Mouse (Mus musculus) CH12.LX (cell line): ENCODE measurements at regions not wholly inside any gene's neighbourhood (a gene's known extent, or its start where the extent isn't known, plus 50 kb on each side); places are given as distances from the start of the nearest gene placed in this dataset.

Source experiments
- DNase-seq: peaks from one replicate; pipeline ENCODE4 v3.0.0-alpha.2; 2013; ENCODE audit errors: extremely low read depth
- H3K27ac ChIP-seq: 2 replicates; pipeline ENCODE4 v1.5.1; 2012; ENCODE audit warnings: low read depth, mild to moderate bottlenecking, control low read depth, moderate library complexity; ENCODE audit not compliant: insufficient read depth
- H3K27me3 ChIP-seq: replicated peaks from 2 replicates; pipeline ENCODE3; 2012; ENCODE audit warnings: inconsistent platforms
- H3K36me3 ChIP-seq, 2 experiments: replicated peaks in 1 of 2; 2 replicates each; pipeline versions ENCODE3 to v1.6.1; 2012; ENCODE audit warnings: inconsistent platforms in 1 of 2, low read length in 1 of 2, mild to moderate bottlenecking in 1 of 2, mixed read lengths in 1 of 2, moderate library complexity in 1 of 2; ENCODE audit not compliant: control insufficient read depth in 1 of 2, insufficient read depth in 1 of 2
- H3K4me1 ChIP-seq, 2 experiments: 2 replicates each; pipeline ENCODE4 v1.6.1; 2012; ENCODE audit warnings: inconsistent platforms in 1 of 2, moderate library complexity in 1 of 2; ENCODE audit not compliant: insufficient read depth in 2 of 2, control insufficient read depth in 1 of 2
- H3K4me2 ChIP-seq: 2 replicates; pipeline ENCODE4 v1.6.1; 2012; ENCODE audit warnings: low read depth, mild to moderate bottlenecking, control low read depth; ENCODE audit not compliant: poor library complexity, insufficient read depth, severe bottlenecking
- H3K4me3 ChIP-seq, 3 experiments: fragments of 150-350 bp in 1 of 3; sonication (generic) in 1 of 3; replicated peaks in 1 of 3; 2 replicates each; pipeline versions ENCODE3 to v1.5.1; 2011 to 2012; ENCODE audit warnings: low read depth in 2 of 3, low read length in 2 of 3, mild to moderate bottlenecking in 2 of 3, moderate library complexity in 2 of 3, control low read depth in 1 of 3, improper control_type of control experiment in 1 of 3, inconsistent platforms in 1 of 3, mixed read lengths in 1 of 3; ENCODE audit not compliant: poor library complexity in 1 of 3
- H3K79me2 ChIP-seq: replicated peaks from 2 replicates; pipeline ENCODE4 v1.6.1; 2012; ENCODE audit warnings: mild to moderate bottlenecking, moderate library complexity; ENCODE audit not compliant: control insufficient read depth, poor library complexity, insufficient read depth, severe bottlenecking; ENCODE audit errors: extremely low read depth
- H3K9ac ChIP-seq: 2 replicates; pipeline ENCODE4 v1.6.1; 2012; ENCODE audit warnings: low read depth, mild to moderate bottlenecking, control low read depth, moderate library complexity; ENCODE audit not compliant: insufficient read depth
- H3K9me3 ChIP-seq: replicated peaks from 2 replicates; pipeline ENCODE3; 2012; ENCODE audit warnings: low read length, inconsistent platforms, mixed read lengths
- BHLHE40 ChIP-seq: IDR thresholded peaks from 2 replicates; pipeline ENCODE4 v1.6.1; 2011; ENCODE audit warnings: mild to moderate bottlenecking, low read depth, low read length, improper control_type of control experiment
- CHD1 ChIP-seq: IDR thresholded peaks from 2 replicates; pipeline ENCODE4 v1.6.1; 2012; ENCODE audit warnings: low read depth, low read length, improper control_type of control experiment, inconsistent platforms
- CTCF ChIP-seq, 2 experiments: IDR thresholded peaks in 1 of 2; conservative IDR thresholded peaks in 1 of 2; 2 replicates each; pipeline ENCODE4 v1.5.1; 2011 to 2012; ENCODE audit warnings: low read depth in 2 of 2, low read length in 2 of 2, improper control_type of control experiment in 1 of 2, inconsistent platforms in 1 of 2, mild to moderate bottlenecking in 1 of 2, moderate library complexity in 1 of 2
- ELF1 ChIP-seq: IDR thresholded peaks from 2 replicates; pipeline ENCODE4 v1.6.1; 2014; ENCODE audit warnings: low read depth, mild to moderate bottlenecking, inconsistent platforms, low read length, improper control_type of control experiment
- GABPA ChIP-seq: IDR thresholded peaks from 2 replicates; pipeline ENCODE4 v1.6.1; 2012; ENCODE audit warnings: low read depth, low read length, improper control_type of control experiment, inconsistent platforms; ENCODE audit not compliant: insufficient replicate concordance
- HCFC1 ChIP-seq: IDR thresholded peaks from 2 replicates; pipeline ENCODE4 v1.6.1; 2012; ENCODE audit warnings: low read depth, mild to moderate bottlenecking, inconsistent platforms, low read length, improper control_type of control experiment
- JUN ChIP-seq: IDR thresholded peaks from 2 replicates; pipeline ENCODE4 v1.6.1; 2011; ENCODE audit warnings: low read depth, mild to moderate bottlenecking, low read length, improper control_type of control experiment, moderate library complexity; ENCODE audit not compliant: insufficient read depth
- JUND ChIP-seq: conservative IDR thresholded peaks from 2 replicates; pipeline ENCODE4 v1.6.1; 2011; ENCODE audit warnings: low read depth, low read length, improper control_type of control experiment
- MAFK ChIP-seq: IDR thresholded peaks from 2 replicates; pipeline ENCODE4 v1.6.1; 2011; ENCODE audit warnings: low read length, improper control_type of control experiment; ENCODE audit not compliant: insufficient replicate concordance
- MAZ ChIP-seq: IDR thresholded peaks from 2 replicates; pipeline ENCODE4 v1.6.1; 2012; ENCODE audit warnings: low read depth, mild to moderate bottlenecking, inconsistent platforms, low read length, improper control_type of control experiment, moderate library complexity
- MXI1 ChIP-seq: IDR thresholded peaks from 2 replicates; pipeline ENCODE4 v1.6.1; 2011; ENCODE audit warnings: mild to moderate bottlenecking, low read depth, low read length, improper control_type of control experiment
- MYC ChIP-seq: IDR thresholded peaks from 2 replicates; pipeline ENCODE4 v1.6.1; 2011; ENCODE audit warnings: low read depth, mild to moderate bottlenecking, improper control_type of control experiment, low read length
- PAX5 ChIP-seq: IDR thresholded peaks from 2 replicates; pipeline ENCODE4 v1.6.1; 2012; ENCODE audit warnings: low read length, inconsistent platforms, mixed read lengths
- POLR2A ChIP-seq: IDR thresholded peaks from 2 replicates; pipeline ENCODE4 v1.6.1; 2011; ENCODE audit warnings: low read depth, mild to moderate bottlenecking, improper control_type of control experiment, low read length
- RCOR1 ChIP-seq: conservative IDR thresholded peaks from 2 replicates; pipeline ENCODE4 v1.6.1; 2012; ENCODE audit warnings: low read depth, mild to moderate bottlenecking, inconsistent platforms, low read length, improper control_type of control experiment
- SIN3A ChIP-seq: IDR thresholded peaks from 2 replicates; pipeline ENCODE4 v1.6.1; 2012; ENCODE audit warnings: low read length, improper control_type of control experiment, inconsistent platforms
- SMC3 ChIP-seq: IDR thresholded peaks from 2 replicates; pipeline ENCODE4 v1.6.1; 2011; ENCODE audit warnings: low read depth, low read length, improper control_type of control experiment
- USF2 ChIP-seq: conservative IDR thresholded peaks from 2 replicates; pipeline ENCODE4 v1.6.1; 2011; ENCODE audit warnings: low read depth, low read length, improper control_type of control experiment
- ZC3H11A ChIP-seq: IDR thresholded peaks from 2 replicates; pipeline ENCODE4 v1.6.1; 2012; ENCODE audit warnings: low read depth, mild to moderate bottlenecking, inconsistent platforms, low read length, improper control_type of control experiment
- ZNF384 ChIP-seq: IDR thresholded peaks from 2 replicates; pipeline ENCODE4 v1.6.1; 2012; ENCODE audit warnings: low read depth, low read length, improper control_type of control experiment, inconsistent platforms
- dilution Hi-C: fragments of 300-500 bp; cut with MboI; formaldehyde crosslinking; loops from 2 replicates; pipeline ENCODE4 v1.14.3; 2020; ENCODE audit warnings: low sequenced_read_pairs; ENCODE audit not compliant: extremely low pct_unique_long_range_greater_than_20kb, extremely low pct_ligation_motif_present
- in situ Hi-C: fragments of 300-500 bp; cut with MboI; formaldehyde crosslinking; loops from 3 replicates; pipeline ENCODE4 v1.14.3; 2019; ENCODE audit warnings: low sequenced_read_pairs, low pct_ligation_motif_present, low pct_unique_long_range_greater_than_20kb, mixed read lengths

- no peak for DNase-seq
- no peak overlapping the region for H3K27ac ChIP-seq
- H3K4me3 ChIP-seq: no peak overlapping the region
- H3K27me3 ChIP-seq: no peaks in the 10 kb centered on the region
- TF ChIP-seq ELF1: no peak
- TF ChIP-seq CHD1: no peak
- TF ChIP-seq ZC3H11A: no peak
- TF ChIP-seq MAFK: peak; percentile 55; the same call in 1 of the 2 replicates
- H3K79me2 ChIP-seq: no peaks in the 10 kb centered on the region
- in situ Hi-C loops (no loop called here), dilution Hi-C loops (no loop called here)
- no peaks in the 10 kb centered on the region for H3K36me3 ChIP-seq
- no peaks in the 10 kb centered on the region for H3K4me1 ChIP-seq
- H3K4me2 ChIP-seq: no peak overlapping the region
- H3K9ac ChIP-seq: no peak overlapping the region
- H3K9me3 ChIP-seq: peaks cover 3% of the 10 kb centered on the region
Observed at GRCm38 (mm10) chr10:48149875-48150274, 1638.7 kb downstream of the Grik2 start.

DNA sequence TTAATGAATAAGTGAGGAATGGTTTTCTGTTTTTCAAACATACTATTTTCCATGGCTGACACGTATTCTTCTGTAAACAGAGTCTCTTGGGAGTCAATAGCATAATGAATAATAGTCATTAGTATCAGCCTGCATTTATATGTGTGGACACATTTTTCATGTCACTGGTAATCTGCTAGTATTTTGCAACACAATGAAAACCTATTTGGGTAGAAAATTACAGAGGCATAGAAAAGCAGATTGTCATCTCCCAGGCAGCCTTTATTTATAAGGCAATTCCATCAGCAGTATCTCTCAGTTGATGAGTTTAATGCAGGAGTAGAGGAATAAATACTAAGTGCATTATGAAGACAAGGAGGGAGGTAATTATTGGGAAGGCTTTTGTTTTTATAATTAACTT is 1652.9 kb downstream of the Grik2 start:
- TF ChIP-seq ZNF384 (no peak), HCFC1 (no peak), GABPA (no peak), RCOR1 (no peak), BHLHE40 (no peak), SIN3A (no peak), PAX5 (no peak), CTCF (conservative IDR thresholded peaks at IDR 0.05 in 1 of 2, IDR thresholded peaks at IDR 0.05 in 1 of 2; ENCODE audit: low read depth in 2 of 2, low read length in 2 of 2) (no peak), SMC3 (no peak), JUND (no peak), POLR2A (no peak), MYC (no peak), MAZ (no peak), MXI1 (no peak), USF2 (no peak), ELF1 (no peak), JUN (no peak)
- no peak for DNase-seq
- Histone ChIP-seq H3K79me2 (no peaks in the 10 kb centered on the region), H3K4me3 (no peak overlapping the region), H3K27ac (no peak overlapping the region), H3K9me3 (no peaks in the 10 kb centered on the region), H3K4me1 (no peaks in the 10 kb centered on the region), H3K27me3 (no peaks in the 10 kb centered on the region), H3K36me3 (no peaks in the 10 kb centered on the region), H3K9ac (no peak overlapping the region), H3K4me2 (no peak overlapping the region)
- in situ Hi-C loops: no loop called here
- dilution Hi-C loops: no loop called here
